Mouse (Mus musculus) hindbrain, embryonic 16.5 days (tissue): Measurements from ENCODE around the gene Glp2r. TPM values are rescaled to one million over a fixed set of nuclear protein-coding genes. Genes with fewer than 3 reads are reported as not detected.

Source experiments
- ATAC-seq: fragments of 200-750 bp; cut with Nextera tagmentation; 2 replicates; pipeline ENCODE4 v1.8.0; 2017; ENCODE audit warnings: moderate TSS enrichment, moderate library complexity
- H3K27ac ChIP-seq: fragments of 300-500 bp; sonication (generic); 2 replicates; pipeline ENCODE4 v1.5.1; 2014; ENCODE audit warnings: low read depth, mild to moderate bottlenecking, control low read depth, low read length, moderate library complexity
- H3K27me3 ChIP-seq: fragments of 300-500 bp; sonication (generic); replicated peaks from 2 replicates; pipeline ENCODE4 v1.6.1; 2014; ENCODE audit warnings: low read length; ENCODE audit not compliant: control insufficient read depth, insufficient read depth
- H3K36me3 ChIP-seq: fragments of 300-500 bp; sonication (generic); 2 replicates; pipeline ENCODE4 v1.6.1; 2014; ENCODE audit warnings: mild to moderate bottlenecking, low read length, moderate library complexity, mixed read lengths; ENCODE audit not compliant: control insufficient read depth, insufficient read depth
- H3K4me1 ChIP-seq: fragments of 300-500 bp; sonication (generic); 2 replicates; pipeline ENCODE4 v1.6.1; 2014; ENCODE audit warnings: low read depth, low read length; ENCODE audit not compliant: control insufficient read depth, insufficient read depth
- H3K4me2 ChIP-seq: fragments of 300-500 bp; sonication (generic); 2 replicates; pipeline ENCODE4 v1.6.1; 2014; ENCODE audit warnings: mild to moderate bottlenecking, low read length, control low read depth, moderate library complexity
- H3K4me3 ChIP-seq: fragments of 300-500 bp; sonication (generic); 2 replicates; pipeline ENCODE4 v1.5.1; 2014; ENCODE audit warnings: mild to moderate bottlenecking, low read length, control low read depth, moderate library complexity
- H3K9ac ChIP-seq: fragments of 300-500 bp; sonication (generic); 2 replicates; pipeline ENCODE4 v1.6.1; 2014; ENCODE audit warnings: low read depth, mild to moderate bottlenecking, control low read depth, low read length, moderate library complexity
- H3K9me3 ChIP-seq: fragments of 300-500 bp; sonication (generic); 2 replicates; pipeline ENCODE4 v1.6.1; 2014; ENCODE audit warnings: mild to moderate bottlenecking, low read length, moderate library complexity; ENCODE audit not compliant: control insufficient read depth
- WGBS: fragments of 180-500 bp; shearing (Covaris S2); extraction: QIAGEN DNeasy Blood & Tissue Kit; methylation state at CpG from one replicate; pipeline ENCODE4 v1.1.7; 2014; 5-methylcytosine and 5-hydroxymethylcytosine counted together
- polyA plus RNA-seq: library from polyadenylated mRNA; unstranded; fragments of >200 nt; fragmentation: Nextera tagmentation; extraction: Ambion mirVana; gene quantifications from 2 replicates; pipeline ENCODE4 v1.2.1, GENCODE M21; 2015

The Glp2r gene
- polyA plus RNA-seq, 1 experiment from 2014 or later, result 0.05 TPM

DNA sequence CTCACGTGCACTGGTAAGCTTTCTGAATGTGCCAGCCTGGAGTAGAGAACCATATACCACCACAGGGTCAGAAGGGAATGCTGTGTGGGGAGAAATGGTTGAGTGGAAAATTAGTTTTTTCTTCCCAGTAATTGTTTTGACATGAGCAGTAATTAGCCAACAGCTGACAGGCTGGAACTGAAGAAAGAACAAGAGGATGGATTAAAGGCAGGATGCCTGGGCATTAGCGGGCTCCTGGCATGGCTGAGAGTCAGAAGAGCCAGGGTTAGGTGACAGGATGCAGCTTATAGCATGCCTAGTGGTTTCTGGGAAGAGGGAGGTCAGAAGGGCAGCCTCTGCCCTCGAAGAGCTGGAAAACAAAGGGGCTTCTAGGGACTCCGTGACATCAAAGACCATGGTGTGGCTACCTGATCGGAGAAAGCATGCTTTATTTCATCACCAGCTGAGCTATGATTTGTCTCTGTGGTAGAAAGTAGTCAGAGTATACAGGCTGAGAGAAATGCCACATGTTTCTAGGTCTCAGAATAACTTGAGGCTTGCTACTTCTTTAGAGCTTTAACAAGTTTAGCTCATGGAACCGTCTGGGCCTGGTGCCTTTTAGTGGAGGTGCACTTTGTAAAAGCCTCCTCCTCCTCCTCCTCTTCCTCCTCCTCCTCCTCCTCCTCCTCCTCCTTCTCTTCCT lies 133.9 kb downstream of the Glp2r start:
- Histone ChIP-seq H3K4me3 (no peak overlapping the region), H3K4me2 (no peak overlapping the region), H3K4me1 (peaks cover 3% of the 10 kb centered on the region), H3K9ac (no peak overlapping the region), H3K27ac (no peak overlapping the region), H3K9me3 (no peaks in the 10 kb centered on the region), H3K36me3 (no peaks in the 10 kb centered on the region), H3K27me3 (no peaks in the 10 kb centered on the region)
- 50% methylated on average over 6 of the region's 6 CpGs for WGBS
- ATAC-seq, result no peak

DNA sequence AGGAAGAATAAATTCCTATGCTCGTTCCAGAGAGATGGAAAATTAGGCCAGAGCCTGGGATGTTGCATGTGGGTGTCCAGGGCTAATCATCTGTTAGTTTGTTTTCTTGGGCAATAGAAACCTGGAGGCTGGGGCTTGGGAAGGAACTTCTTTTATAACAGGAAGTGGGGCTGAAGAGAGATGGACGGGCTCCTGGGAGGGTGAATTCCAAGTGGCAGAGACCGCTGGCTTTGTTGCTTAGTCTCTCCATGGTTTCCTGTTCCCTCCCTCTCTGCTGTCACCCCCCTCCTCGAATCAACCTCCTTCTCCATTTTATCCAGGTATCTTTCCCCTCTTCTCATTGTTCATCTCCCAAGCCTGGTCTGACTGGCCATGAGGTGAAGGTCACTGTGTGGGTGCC lies 134.8 kb downstream of the Glp2r start:
- Histone ChIP-seq H3K27me3 (no peaks in the 10 kb centered on the region), H3K27ac (no peak overlapping the region), H3K36me3 (no peaks in the 10 kb centered on the region), H3K4me2 (no peak overlapping the region), H3K4me3 (no peak overlapping the region), H3K9ac (no peak overlapping the region), H3K4me1 (peaks cover 3% of the 10 kb centered on the region), H3K9me3 (no peaks in the 10 kb centered on the region)
- 84% methylated on average over 4 of the region's 4 CpGs for WGBS
- no peak for ATAC-seq

DNA sequence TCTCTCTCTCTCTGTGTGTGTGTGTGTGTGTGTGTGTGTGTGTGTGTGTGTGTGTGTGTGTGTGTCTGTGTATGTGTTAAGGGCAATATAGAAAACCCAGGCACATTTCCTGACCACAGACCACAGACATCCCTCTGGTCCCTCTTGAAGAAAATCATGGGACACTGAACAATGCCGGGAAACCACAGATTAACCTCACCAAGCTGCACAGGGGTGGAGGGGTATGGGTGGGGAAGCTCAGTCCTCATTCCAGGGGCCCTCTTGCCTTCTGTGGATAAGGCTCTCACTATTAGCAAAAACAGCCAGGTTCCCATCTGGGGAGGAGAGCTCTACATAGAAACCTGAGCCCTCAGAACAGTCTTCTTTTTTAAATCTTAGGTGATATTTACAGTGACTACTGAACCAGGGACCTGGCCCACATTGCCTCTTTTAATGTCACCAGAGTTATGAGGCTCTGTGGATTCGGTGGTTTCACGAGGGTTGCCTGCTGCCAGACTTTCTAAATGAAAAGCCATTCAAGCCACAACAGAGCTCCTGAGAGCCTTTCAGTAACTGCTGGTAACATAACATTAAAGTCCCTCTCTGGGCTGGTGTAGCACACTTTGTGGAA lies 137.2 kb downstream of the Glp2r start:
- Histone ChIP-seq H3K36me3 (no peaks in the 10 kb centered on the region), H3K27ac (no peak overlapping the region), H3K4me2 (no peak overlapping the region), H3K27me3 (no peaks in the 10 kb centered on the region), H3K9ac (no peak overlapping the region), H3K4me1 (peaks cover 3% of the 10 kb centered on the region), H3K4me3 (no peak overlapping the region), H3K9me3 (no peaks in the 10 kb centered on the region)
- ATAC-seq, result no peak
- 67% methylated on average over 3 of the region's 3 CpGs for WGBS

DNA sequence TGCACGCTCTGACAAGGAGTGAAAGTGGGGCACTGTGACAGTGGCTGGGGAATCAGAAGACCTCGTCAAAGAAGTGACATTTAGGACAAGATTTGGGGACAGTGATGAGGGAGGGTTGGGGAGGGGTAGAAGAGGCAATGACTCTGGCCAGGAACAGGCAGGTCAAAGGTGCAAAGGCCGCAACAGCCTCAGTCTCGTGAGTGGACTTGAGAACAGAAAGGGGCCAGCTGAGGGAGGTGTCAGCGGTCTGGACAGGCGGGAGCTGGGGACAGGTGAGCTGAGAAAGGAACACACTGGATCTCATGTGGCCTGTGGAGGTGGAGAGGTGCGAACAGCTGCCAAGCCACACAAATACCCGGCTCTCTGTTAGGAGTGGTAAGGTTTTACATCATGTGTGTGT lies 138.0 kb downstream of the Glp2r start:
- no peak for ATAC-seq
- Histone ChIP-seq H3K4me1 (no peaks in the 10 kb centered on the region), H3K27me3 (no peaks in the 10 kb centered on the region), H3K4me2 (no peak overlapping the region), H3K27ac (no peak overlapping the region), H3K9ac (no peak overlapping the region), H3K9me3 (no peaks in the 10 kb centered on the region), H3K4me3 (no peak overlapping the region), H3K36me3 (no peaks in the 10 kb centered on the region)
- WGBS, result 78% methylated on average over 8 of the region's 8 CpGs

DNA sequence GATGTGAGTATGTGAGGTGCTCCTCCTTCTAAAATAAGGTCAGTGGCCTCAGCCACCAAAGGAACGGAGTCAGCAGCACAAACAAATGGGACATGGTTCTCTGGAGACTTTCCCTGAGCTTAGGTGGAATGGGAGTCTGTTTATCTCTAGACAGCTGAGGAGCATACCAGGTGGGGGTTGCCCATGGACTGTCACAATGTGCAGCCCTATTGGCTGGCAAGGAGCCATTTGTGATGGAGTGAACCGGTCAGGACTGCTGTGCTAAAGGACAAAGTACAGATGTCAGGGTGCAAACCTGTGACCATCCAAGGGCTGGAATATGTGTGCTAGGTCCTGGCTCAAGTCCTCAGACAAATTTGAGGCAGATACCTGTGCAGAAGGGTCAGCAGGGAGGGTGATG lies 142.4 kb downstream of the Glp2r start:
- Histone ChIP-seq H3K4me3 (no peak overlapping the region), H3K4me1 (no peaks in the 10 kb centered on the region), H3K27me3 (no peaks in the 10 kb centered on the region), H3K27ac (no peak overlapping the region), H3K36me3 (no peaks in the 10 kb centered on the region), H3K9me3 (no peaks in the 10 kb centered on the region), H3K4me2 (no peak overlapping the region), H3K9ac (no peak overlapping the region)
- ATAC-seq, result no peak
- 82% methylated on average over 2 of the region's 2 CpGs for WGBS

DNA sequence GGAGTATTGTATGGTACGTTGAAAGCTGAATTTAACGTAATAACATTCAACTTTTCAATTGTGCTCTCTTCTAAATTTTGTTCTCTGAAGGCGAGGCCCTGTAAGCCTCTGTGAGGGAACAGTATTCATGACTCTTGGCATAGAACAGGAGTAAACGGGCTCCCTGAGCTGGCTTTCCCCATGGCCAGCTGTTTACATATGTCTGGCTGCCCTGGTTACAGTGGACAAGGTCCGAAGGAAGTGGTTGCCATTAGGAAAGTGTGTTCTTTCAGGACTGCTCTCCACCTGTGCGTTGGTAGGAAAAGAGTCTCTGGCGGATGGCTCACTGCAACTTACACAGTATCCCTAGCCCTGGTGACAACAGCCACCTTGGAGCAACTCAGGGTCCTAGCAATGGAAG lies 143.8 kb downstream of the Glp2r start:
- no peaks in the 10 kb centered on the region for H3K27me3 ChIP-seq
- WGBS, result 83% methylated on average over 7 of the region's 7 CpGs
- H3K36me3 ChIP-seq, result no peaks in the 10 kb centered on the region
- no peak overlapping the region for H3K27ac ChIP-seq
- no peak overlapping the region for H3K4me2 ChIP-seq
- H3K4me3 ChIP-seq, result no peak overlapping the region
- no peaks in the 10 kb centered on the region for H3K4me1 ChIP-seq
- ATAC-seq, result no peak
- no peaks in the 10 kb centered on the region for H3K9me3 ChIP-seq
- H3K9ac ChIP-seq, result no peak overlapping the region

DNA sequence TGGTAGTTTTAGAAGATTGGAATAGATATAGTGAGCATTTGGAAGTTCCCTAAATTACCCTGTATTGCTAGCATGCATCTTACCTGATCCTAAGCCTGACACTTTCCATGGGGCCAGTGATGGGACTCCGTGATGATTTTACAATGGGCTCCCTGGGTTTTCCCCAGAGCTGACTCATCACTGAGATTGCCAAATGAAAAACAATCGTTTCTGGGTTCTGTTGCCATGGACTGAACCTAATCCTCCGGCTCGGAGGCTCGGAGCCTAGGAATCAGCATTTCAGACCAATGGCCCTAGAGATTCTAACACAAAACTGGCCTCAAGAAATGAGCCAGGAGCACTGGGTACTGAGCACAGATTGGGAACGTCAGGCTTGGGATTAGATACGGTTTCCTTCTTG lies 148.6 kb downstream of the Glp2r start:
- Histone ChIP-seq H3K36me3 (no peaks in the 10 kb centered on the region), H3K4me2 (no peak overlapping the region), H3K9ac (no peak overlapping the region), H3K27ac (no peak overlapping the region), H3K4me1 (no peaks in the 10 kb centered on the region), H3K27me3 (no peaks in the 10 kb centered on the region), H3K4me3 (no peak overlapping the region), H3K9me3 (no peaks in the 10 kb centered on the region)
- ATAC-seq, result no peak
- WGBS, result 71% methylated on average over 7 of the region's 7 CpGs

DNA sequence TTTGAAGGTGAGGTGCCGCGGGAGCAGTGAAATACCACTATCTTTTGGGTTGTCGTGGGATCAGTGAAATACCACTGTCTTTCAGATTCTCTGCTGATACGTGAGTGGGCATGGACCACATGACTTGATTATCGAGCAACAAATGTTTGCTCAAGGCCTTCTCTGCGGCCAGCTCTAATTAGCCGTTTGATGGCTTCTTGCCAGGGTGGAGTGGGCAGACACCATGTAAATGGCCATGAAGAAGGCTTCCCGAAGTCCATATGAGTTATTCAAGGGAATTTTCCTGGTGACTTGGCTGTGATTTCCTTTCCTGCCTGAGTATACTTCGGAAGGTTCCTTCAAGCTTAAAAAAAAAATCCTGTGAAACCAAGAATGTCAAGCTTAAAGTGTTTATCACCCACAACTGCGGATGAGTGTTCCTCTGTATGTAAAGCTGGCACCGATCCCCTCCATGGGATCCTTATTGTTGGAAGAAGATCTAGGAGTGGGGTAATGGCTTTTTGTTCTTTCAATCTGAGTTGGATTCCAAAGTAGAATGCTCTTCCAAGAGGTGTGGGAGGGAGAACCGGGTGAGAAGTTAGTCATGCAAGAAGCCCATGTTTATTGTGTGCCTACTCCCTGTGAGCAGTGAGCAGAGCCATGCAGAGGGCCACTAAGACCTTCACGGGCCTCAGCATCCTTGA lies 154.3 kb downstream of the Glp2r start:
- Histone ChIP-seq H3K27me3 (no peaks in the 10 kb centered on the region), H3K27ac (no peak overlapping the region), H3K4me1 (no peaks in the 10 kb centered on the region), H3K4me3 (no peak overlapping the region), H3K4me2 (no peak overlapping the region), H3K9ac (no peak overlapping the region), H3K9me3 (no peaks in the 10 kb centered on the region), H3K36me3 (no peaks in the 10 kb centered on the region)
- WGBS, result 78% methylated on average over 13 of the region's 13 CpGs
- ATAC-seq, result no peak

DNA sequence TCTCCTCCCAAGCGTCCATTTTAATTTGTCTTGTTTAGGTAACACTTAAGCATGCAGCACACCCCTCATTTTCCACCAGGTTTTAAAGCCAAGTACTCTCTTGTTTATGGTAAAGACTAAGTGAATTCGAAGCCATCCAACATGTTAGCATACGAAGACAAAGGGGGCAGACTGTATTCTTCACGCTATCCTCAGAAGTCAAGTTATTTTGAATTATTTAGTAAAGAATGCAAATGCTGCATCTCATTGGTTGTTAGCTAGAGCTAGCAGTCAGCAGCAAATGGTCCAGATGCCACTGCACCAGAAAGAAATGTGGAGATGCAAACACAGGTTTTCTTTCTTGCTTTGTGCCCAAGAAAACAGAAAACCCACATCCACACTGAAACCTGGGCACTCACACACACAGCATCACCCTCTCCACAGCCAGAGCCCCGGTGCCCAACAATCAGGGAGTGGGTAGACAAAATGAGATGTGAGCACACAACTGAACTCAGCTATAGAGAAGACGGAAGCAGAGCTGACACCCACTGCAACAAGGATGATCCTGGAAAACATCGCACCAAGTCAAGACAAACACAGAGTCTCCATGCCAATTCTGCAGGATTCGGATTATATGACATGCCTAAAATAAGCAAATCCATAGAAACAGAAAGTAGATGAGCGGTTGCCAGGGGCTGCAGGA lies 158.7 kb downstream of the Glp2r start:
- 72% methylated on average over 9 of the region's 9 CpGs for WGBS
- no peak overlapping the region for H3K4me2 ChIP-seq
- H3K27me3 ChIP-seq, result no peaks in the 10 kb centered on the region
- no peaks in the 10 kb centered on the region for H3K9me3 ChIP-seq
- H3K4me3 ChIP-seq, result no peak overlapping the region
- no peak for ATAC-seq
- H3K4me1 ChIP-seq, result no peaks in the 10 kb centered on the region; the same call in 1 of the 2 replicates
- H3K36me3 ChIP-seq, result no peaks in the 10 kb centered on the region
- peak overlapping the region; percentile 46; the same call in 1 of the 2 replicates for H3K27ac ChIP-seq
- H3K9ac ChIP-seq, result no peak overlapping the region
